Mouse (Mus musculus) lung, adult 2 months (tissue): ENCODE measurements around the gene Telo2. TPM values are rescaled to one million over a fixed set of nuclear protein-coding genes. Genes with fewer than 3 reads are reported as not detected.

Source experiments
- DNase-seq: peaks from one replicate; pipeline ENCODE4 v3.0.0; 2022
- H3K4me1 ChIP-seq: fragments of 200-500 bp; 2 replicates; pipeline ENCODE4 v1.6.1; 2011; ENCODE audit warnings: low read length; ENCODE audit not compliant: control insufficient read depth, insufficient read depth
- H3K4me3 ChIP-seq: fragments of 200-500 bp; replicated peaks from 2 replicates; pipeline ENCODE3; 2011; ENCODE audit warnings: low read depth, mild to moderate bottlenecking, control low read depth, low read length; ENCODE audit errors: extremely low read depth
- CTCF ChIP-seq: fragments of 200-500 bp; IDR thresholded peaks from 2 replicates; pipeline ENCODE4 v1.5.1; 2011; ENCODE audit warnings: mild to moderate bottlenecking, low read length, control low read depth; ENCODE audit not compliant: insufficient read depth
- POLR2A ChIP-seq: fragments of 200-500 bp; IDR thresholded peaks from 2 replicates; pipeline ENCODE4 v1.6.1; 2011; ENCODE audit warnings: low read depth, mild to moderate bottlenecking, control low read depth, low read length, borderline replicate concordance; ENCODE audit errors: extremely low read depth
- WGBS: fragments of 180-500 bp; shearing (Covaris S2); methylation state at CpG from one replicate; pipeline ENCODE4 v1.1.7; 2018; 5-methylcytosine and 5-hydroxymethylcytosine counted together
- polyA plus RNA-seq: library from polyadenylated mRNA; depleted of rRNA; stranded (reverse); fragments of >200 nt; gene quantifications from 2 replicates; pipeline ENCODE4 v1.2.3, GENCODE M21; 2012

Telo2 gene
- polyA plus RNA-seq, 1 experiment = 19.2 TPM

DNA sequence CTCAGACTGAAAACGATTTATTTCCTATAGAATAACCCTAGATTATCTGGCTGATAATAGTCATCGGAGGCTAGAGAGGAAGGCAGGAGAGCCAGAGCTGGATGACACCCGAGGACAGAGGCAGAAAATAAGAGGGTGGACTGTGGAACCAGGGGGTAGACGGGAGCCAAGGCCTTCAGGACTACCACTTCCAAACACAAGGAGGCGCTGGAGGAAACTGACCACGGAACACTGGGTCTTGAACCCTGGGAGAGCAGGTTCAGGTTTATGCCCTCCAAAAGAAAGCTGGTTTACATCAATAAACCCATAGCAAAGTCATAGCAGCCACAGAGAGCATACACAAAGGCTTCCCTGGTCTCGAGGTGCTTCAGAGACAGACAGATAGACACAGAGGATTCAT lies 8.2 kb upstream of the Telo2 start:
- peak; percentile 16 for DNase-seq
- WGBS = 22% methylated on average over 7 of the region's 7 CpGs
- H3K4me1 ChIP-seq = no peaks in the 10 kb centered on the region
- H3K4me3 ChIP-seq = no peak overlapping the region
- TF ChIP-seq POLR2A (no peak), CTCF (peak; percentile 62)

DNA sequence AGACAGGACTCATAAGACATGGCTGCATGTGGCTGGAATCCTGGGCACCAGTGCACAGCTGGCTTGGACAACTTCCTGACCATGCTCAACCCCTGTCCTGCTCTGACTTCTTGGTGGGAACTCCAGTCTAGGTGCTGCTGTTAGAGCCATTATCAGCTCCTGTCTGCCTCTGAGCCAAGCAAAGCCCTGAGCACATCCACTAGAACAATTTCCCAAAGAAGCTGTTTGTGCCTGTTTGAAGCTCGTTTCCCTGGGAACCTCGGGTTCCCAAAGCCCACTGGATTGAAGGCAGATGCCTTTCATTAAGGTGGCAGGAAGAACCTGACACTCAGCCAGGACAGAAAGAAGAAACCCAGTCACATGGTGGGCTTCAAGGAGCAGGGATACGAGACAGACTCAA lies 4.6 kb upstream of the Telo2 start, which contains the start of gene Ptx4:
Ptx4 (plus strand) TSS at position 355 of the 400 bp plus-strand sequence.
- peaks cover 3% of the 10 kb centered on the region; the same call in 1 of the 2 replicates for H3K4me1 ChIP-seq

DNA sequence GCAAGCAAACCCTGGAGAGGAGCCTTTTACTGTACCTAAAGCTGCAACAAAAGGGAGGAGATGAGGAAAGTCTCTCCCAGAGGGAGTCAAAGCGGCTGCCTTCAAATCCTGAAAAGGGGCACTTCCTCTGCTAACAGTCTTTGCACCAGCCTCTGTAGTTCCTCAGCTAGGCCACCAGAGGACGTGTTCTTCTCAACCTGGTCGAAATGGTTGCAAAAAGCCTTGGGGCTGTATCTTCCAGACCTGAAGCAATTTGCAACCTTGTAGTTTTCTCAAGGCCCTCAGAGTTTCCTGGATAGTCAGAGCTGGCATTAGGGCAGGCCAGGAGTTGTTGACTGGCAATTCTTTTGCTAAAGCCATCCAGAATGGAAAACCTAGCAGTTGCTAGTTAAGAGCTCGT lies 1.5 kb upstream of the Telo2 start:
- H3K4me1 ChIP-seq = peaks cover 3% of the 10 kb centered on the region; the same call in 1 of the 2 replicates
- no peak overlapping the region for H3K4me3 ChIP-seq
- DNase-seq = no peak
- WGBS = 32% methylated on average over 4 of the region's 4 CpGs
- TF ChIP-seq CTCF = no peak
- no peak for TF ChIP-seq POLR2A

More for the DNA sequence above, 4.6 kb upstream of the Telo2 start, which contains the start of gene Ptx4:
- no peak for TF ChIP-seq POLR2A
- TF ChIP-seq CTCF = no peak
- no peak within 1 kb of the TSS for H3K4me3 ChIP-seq
- 35% methylated on average over 3 of the region's 3 CpGs for WGBS
- no peak for DNase-seq

- H3K4me1 ChIP-seq = peaks cover 3% of the 10 kb centered on the region; the same call in 1 of the 2 replicates
- TF ChIP-seq CTCF = no peak
- TF ChIP-seq POLR2A = 0 out of 2 replicates have a peak, but pooled peaks have one; percentile 3
- no peak for DNase-seq
- peak overlapping the region; percentile 58 for H3K4me3 ChIP-seq
- WGBS = 7% methylated on average over 23 of the region's 23 CpGs
Observed at GRCm38 (mm10) chr17:25114908-25115645, 690 bp downstream of the Telo2 start.

DNA sequence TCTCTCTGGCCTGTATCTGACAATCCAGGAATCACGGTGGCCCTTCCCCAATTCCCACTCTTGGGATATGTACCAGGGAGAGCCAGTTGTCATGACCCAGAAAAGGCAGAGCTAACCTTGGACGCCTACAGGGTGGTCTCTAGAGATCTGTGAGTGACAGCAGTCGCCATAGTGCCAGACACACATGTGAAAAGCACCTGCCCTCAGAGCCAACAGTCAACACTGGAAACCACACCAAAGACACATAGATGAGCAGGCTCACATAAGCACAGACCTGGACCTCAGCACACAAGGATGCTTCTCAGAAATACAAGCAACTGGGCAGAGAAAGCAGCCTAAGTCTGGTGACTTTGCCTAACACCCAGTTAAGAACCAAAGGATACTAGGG lies 3.4 kb downstream of the Telo2 start:
- Histone ChIP-seq H3K4me1 (peaks cover 3% of the 10 kb centered on the region; the same call in 1 of the 2 replicates), H3K4me3 (no peak overlapping the region)
- WGBS = 69% methylated on average over 3 of the region's 3 CpGs
- no peak for DNase-seq
- no peak for TF ChIP-seq POLR2A
- TF ChIP-seq CTCF = no peak

GRCm38 (mm10) chr17:25111739-25112422 lies 3.9 kb downstream of the Telo2 start:
- Histone ChIP-seq H3K4me3 (no peak overlapping the region), H3K4me1 (peaks cover 3% of the 10 kb centered on the region; the same call in 1 of the 2 replicates)
- WGBS = 54% methylated on average over 8 of the region's 8 CpGs
- DNase-seq = no peak
- no peak for TF ChIP-seq POLR2A
- TF ChIP-seq CTCF = no peak

DNA sequence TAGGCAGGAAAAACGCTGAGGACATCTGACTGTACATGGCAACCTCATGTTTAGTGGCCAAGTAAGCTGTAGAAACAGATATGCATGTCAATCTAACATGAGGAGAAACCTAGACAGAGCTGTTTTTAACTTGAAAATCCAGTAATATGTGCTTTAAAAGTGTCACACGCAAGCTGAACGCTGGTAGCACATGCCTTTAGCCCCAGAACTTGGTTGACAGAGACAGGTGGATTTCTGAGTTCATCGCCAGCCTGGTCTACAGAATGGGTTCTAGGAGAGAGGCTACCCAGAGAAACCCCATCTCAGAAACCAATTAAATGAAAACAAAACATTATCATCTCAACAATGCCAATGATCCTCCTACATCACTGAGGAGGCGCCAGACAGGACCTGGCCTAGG lies 4.5 kb downstream of the Telo2 start:
- TF ChIP-seq CTCF (no peak), POLR2A (no peak)
- 91% methylated on average over 5 of the region's 5 CpGs for WGBS

DNA sequence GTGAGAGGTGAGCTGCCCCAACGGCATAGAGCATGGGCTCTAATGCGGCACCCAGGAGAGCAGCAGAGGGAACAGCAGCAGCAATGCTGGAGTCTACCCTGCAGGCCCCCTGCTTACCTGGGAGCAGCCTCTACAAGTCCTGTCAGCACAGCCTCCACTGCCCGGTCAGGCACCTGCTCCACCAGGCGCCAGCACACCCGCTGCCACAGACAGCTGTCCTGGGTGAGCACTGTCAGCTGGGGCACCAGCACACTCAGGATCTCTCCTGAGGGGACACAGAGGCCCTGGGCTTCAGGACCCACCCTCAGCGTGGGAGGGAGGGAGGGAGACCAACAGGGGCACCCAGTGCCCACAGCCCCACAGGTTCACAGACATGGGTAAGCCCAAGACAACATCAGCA lies 5.2 kb downstream of the Telo2 start:
- Histone ChIP-seq H3K4me3 (no peak overlapping the region), H3K4me1 (no peaks in the 10 kb centered on the region)
- WGBS = 90% methylated on average over 6 of the region's 6 CpGs
- DNase-seq = no peak
- TF ChIP-seq CTCF (no peak), POLR2A (no peak)

More for the DNA sequence above, 4.5 kb downstream of the Telo2 start:
- no peak for DNase-seq
- Histone ChIP-seq H3K4me3 (no peak overlapping the region), H3K4me1 (peaks cover 2% of the 10 kb centered on the region; the same call in 1 of the 2 replicates)

GRCm38 (mm10) chr17:25109578-25109977 lies 6.2 kb downstream of the Telo2 start:
- TF ChIP-seq CTCF = peak; percentile 75
- no peak for TF ChIP-seq POLR2A
- Histone ChIP-seq H3K4me1 (no peaks in the 10 kb centered on the region), H3K4me3 (no peak overlapping the region)
- WGBS = 76% methylated on average over 2 of the region's 2 CpGs
- no peak for DNase-seq

- 96% methylated on average over 16 of the region's 16 CpGs for WGBS
- DNase-seq = no peak
- TF ChIP-seq POLR2A (no peak), CTCF (no peak)
- no peaks in the 10 kb centered on the region for H3K4me1 ChIP-seq
- H3K4me3 ChIP-seq = no peak overlapping the region
Observed at GRCm38 (mm10) chr17:25107786-25108185, 8.0 kb downstream of the Telo2 start.

DNA sequence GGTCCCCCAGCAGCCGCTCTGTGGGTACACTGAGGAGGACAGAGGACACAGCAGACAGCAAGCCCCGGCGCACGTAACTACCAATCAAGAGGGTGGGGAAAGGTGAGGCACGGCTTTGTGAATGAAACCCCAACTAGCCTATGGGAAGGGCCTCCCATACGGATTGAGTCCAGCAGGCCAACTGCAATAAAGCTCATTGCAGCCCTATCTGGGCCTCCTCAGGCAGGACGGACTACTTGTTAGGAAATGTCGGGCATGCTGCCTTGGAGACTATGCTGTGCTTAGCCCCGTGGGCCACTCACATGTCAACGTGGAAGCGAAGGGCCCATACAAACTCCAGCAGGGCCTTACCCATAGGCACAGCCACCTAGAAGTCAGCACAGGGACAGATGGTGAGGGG lies 14.4 kb downstream of the Telo2 start:
- H3K4me3 ChIP-seq = no peak overlapping the region
- no peak for DNase-seq
- 94% methylated on average over 11 of the region's 11 CpGs for WGBS
- H3K4me1 ChIP-seq = no peaks in the 10 kb centered on the region
- TF ChIP-seq POLR2A (no peak), CTCF (no peak)
